Mouse (Mus musculus) lung, postnatal 0 days (tissue): ENCODE measurements at regions not wholly inside any gene's neighbourhood (a gene's known extent, or its start where the extent isn't known, plus 50 kb on each side); places are given as distances from the start of the nearest gene placed in this dataset.
A peak's percentile ranks its signal among the peaks of the same experiment; 100 is the strongest.

Source experiments
- ATAC-seq: fragments of 200-750 bp; cut with Nextera tagmentation; 2 replicates; pipeline ENCODE4 v1.8.0; 2017; ENCODE audit warnings: moderate library complexity
- DNase-seq: peaks from one replicate; pipeline ENCODE4 v3.0.0-alpha.2; 2016; ENCODE audit warnings: low spot score
- H3K27ac ChIP-seq: fragments of 300-500 bp; sonication (generic); 2 replicates; pipeline ENCODE4 v1.5.1; 2014; ENCODE audit warnings: antibody characterized with exemption, mild to moderate bottlenecking, low read length, mixed read lengths
- H3K27me3 ChIP-seq: fragments of 300-500 bp; sonication (generic); replicated peaks from 2 replicates; pipeline ENCODE4 v1.6.1; 2014; ENCODE audit warnings: low read length, mixed read lengths; ENCODE audit not compliant: insufficient read depth
- H3K36me3 ChIP-seq: fragments of 300-500 bp; sonication (generic); 2 replicates; pipeline ENCODE4 v1.6.1; 2014; ENCODE audit warnings: low read length, mixed read lengths; ENCODE audit not compliant: insufficient read depth
- H3K4me1 ChIP-seq: fragments of 300-500 bp; sonication (generic); 2 replicates; pipeline ENCODE4 v1.6.1; 2014; ENCODE audit warnings: antibody characterized with exemption, low read depth, low read length, mixed read lengths; ENCODE audit not compliant: insufficient read depth
- H3K4me2 ChIP-seq: fragments of 300-500 bp; sonication (generic); replicated peaks from 2 replicates; pipeline ENCODE4 v1.6.1; 2014; ENCODE audit warnings: low read depth, mild to moderate bottlenecking, low read length, moderate library complexity, mixed read lengths
- H3K4me3 ChIP-seq: fragments of 300-500 bp; sonication (generic); 2 replicates; pipeline ENCODE4 v1.5.1; 2014; ENCODE audit warnings: low read depth, low read length
- H3K9ac ChIP-seq: fragments of 300-500 bp; sonication (generic); replicated peaks from 2 replicates; pipeline ENCODE4 v1.6.1; 2014; ENCODE audit warnings: low read depth, mild to moderate bottlenecking
- H3K9me3 ChIP-seq: fragments of 300-500 bp; sonication (generic); 2 replicates; pipeline ENCODE4 v1.6.1; 2016; ENCODE audit warnings: low read length, mixed read lengths
- CTCF ChIP-seq: IDR thresholded peaks from 2 replicates; pipeline ENCODE4 v1.5.1; 2016; ENCODE audit warnings: antibody characterized with exemption, mild to moderate bottlenecking
- EP300 ChIP-seq: IDR thresholded peaks from 2 replicates; pipeline ENCODE4 v1.6.1; 2016; ENCODE audit warnings: antibody characterized with exemption, mild to moderate bottlenecking, control low read depth
- WGBS: fragments of 180-500 bp; shearing (Covaris S2); extraction: QIAGEN DNeasy Blood & Tissue Kit; methylation state at CpG from one replicate; pipeline ENCODE4 v1.1.7; 2014; 5-methylcytosine and 5-hydroxymethylcytosine counted together

DNA sequence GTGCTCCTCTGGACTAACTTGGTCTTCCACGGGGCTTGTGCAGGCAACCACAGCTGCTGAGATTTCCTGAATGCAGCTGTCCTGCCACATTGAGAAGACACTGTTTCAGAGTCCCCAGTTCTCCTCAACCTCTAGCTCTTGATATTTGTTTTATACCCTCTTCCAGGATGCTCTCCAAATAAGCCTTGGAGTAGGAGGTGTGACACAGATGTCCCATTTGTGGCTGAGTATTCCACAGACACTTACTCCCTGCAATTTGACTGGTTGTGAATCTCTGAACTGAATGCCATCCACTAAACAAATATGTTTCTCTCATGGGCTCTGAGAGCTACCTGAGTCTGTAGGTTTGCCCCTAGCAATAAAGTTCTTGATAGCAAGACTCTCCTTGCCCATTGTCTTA is 140.5 kb upstream of the Nckap5 start:
- no peak overlapping the region for H3K9ac ChIP-seq
- H3K9me3 ChIP-seq: no peaks in the 10 kb centered on the region
- no peak overlapping the region for H3K4me2 ChIP-seq
- no peaks in the 10 kb centered on the region for H3K4me1 ChIP-seq
- no peaks in the 10 kb centered on the region for H3K36me3 ChIP-seq
- ATAC-seq (no peak), DNase-seq (no peak)
- no peak overlapping the region for H3K4me3 ChIP-seq
- TF ChIP-seq EP300 (no peak), CTCF (no peak)
- no peaks in the 10 kb centered on the region for H3K27me3 ChIP-seq
- H3K27ac ChIP-seq: no peak overlapping the region
- WGBS: 61% methylated on average over 1 of the region's 1 CpGs

DNA sequence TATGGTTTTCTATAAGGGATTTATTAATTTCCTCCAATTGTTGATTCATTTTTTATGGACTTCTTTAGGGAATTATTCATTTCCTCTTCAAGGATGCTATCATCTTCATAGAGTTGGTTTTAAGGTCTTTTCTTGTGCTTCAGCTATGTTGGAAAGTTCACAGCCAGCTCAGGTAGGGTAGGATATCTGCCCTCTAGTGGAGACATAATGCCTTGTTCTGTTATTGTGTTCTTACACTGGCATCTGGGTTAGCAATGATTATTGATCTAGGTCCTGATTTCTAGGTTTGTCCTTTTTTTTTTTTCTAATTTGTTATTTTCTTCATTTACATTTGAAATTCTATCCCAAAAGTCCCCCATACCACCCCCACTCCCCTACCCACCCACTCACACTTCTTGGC is 135.8 kb upstream of the Nckap5 start:
- H3K4me3 ChIP-seq: no peak overlapping the region
- no peaks in the 10 kb centered on the region for H3K36me3 ChIP-seq
- no peak overlapping the region for H3K27ac ChIP-seq
- H3K4me2 ChIP-seq: no peak overlapping the region
- no peaks in the 10 kb centered on the region for H3K9me3 ChIP-seq
- no peaks in the 10 kb centered on the region for H3K27me3 ChIP-seq
- ATAC-seq (no peak), DNase-seq (no peak)
- no peaks in the 10 kb centered on the region for H3K4me1 ChIP-seq
- no peak overlapping the region for H3K9ac ChIP-seq
- TF ChIP-seq EP300 (no peak), CTCF (peak; percentile 52)

DNA sequence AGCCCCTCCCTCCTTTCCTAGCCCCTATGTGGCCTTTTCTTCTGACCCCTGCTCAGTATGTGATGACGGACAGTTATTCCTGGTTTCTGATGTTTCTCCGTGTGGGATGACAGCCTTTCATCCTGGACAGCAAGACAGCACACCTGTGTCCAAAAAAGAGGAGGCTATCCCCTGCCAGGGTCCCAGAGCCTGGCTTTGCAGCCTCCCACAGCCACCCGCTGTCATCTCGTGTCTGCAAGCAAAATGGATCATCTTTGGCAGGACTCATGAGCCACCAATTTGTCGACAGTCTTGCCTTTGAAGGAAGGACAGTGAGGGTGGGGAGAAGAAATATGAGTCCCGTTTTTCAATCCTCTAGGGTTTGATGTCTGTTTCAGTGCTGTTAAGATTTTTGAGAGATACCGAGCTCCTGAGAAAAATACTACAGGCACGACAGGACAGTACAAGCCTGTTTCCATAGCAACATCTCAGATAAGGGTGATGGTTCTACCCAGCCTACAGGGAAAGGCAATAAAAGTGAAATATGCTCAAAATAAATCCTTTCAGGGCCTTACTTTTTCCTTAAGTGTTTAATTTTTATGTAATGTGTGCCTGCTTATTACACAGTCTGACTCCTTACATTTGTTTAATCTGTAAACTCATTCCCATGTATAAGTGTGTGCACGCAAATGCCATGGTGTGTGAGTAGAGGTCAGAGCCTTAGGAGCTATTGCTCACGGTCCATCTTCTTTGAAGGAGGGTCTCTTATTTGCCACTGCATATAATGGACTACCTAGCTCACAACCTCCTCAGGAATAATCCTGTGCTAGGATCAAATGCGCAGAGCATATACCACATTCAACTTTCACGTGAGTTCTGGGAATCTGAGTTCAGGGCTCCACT is 125.5 kb upstream of the Nckap5 start:
- Histone ChIP-seq H3K9ac (no peak overlapping the region), H3K4me1 (no peaks in the 10 kb centered on the region), H3K4me3 (no peak overlapping the region), H3K27ac (no peak overlapping the region), H3K9me3 (no peaks in the 10 kb centered on the region), H3K36me3 (no peaks in the 10 kb centered on the region), H3K4me2 (no peak overlapping the region), H3K27me3 (no peaks in the 10 kb centered on the region)
- ATAC-seq: no peak
- DNase-seq: no peak
- 50% methylated on average over 12 of the region's 12 CpGs for WGBS
- TF ChIP-seq CTCF (no peak), EP300 (no peak)

DNA sequence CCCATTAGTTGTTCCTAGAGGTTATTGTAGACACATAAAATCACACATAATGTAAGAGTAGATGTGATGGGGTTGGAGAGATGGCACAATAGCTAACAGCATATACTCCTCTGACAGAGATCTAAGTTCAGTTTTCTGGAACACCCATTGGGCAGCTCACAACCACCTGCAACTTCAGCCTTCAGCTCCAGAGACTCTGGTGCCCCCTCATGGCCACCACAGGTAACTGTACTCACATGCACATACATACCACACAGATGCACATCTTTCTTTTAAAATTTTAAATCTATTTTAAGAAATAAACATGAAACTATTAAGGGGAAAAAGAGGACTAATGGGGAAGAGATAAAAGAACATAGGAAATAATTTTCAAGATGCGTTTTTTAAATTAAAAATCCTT is 117.3 kb upstream of the Nckap5 start:
- Histone ChIP-seq H3K9ac (no peak overlapping the region), H3K9me3 (no peaks in the 10 kb centered on the region), H3K27me3 (no peaks in the 10 kb centered on the region), H3K36me3 (no peaks in the 10 kb centered on the region), H3K4me2 (no peak overlapping the region), H3K4me1 (no peaks in the 10 kb centered on the region), H3K27ac (no peak overlapping the region), H3K4me3 (no peak overlapping the region)
- ATAC-seq (no peak), DNase-seq (no peak)
- 98% methylated on average over 1 of the region's 1 CpGs for WGBS
- TF ChIP-seq CTCF (no peak), EP300 (no peak)

DNA sequence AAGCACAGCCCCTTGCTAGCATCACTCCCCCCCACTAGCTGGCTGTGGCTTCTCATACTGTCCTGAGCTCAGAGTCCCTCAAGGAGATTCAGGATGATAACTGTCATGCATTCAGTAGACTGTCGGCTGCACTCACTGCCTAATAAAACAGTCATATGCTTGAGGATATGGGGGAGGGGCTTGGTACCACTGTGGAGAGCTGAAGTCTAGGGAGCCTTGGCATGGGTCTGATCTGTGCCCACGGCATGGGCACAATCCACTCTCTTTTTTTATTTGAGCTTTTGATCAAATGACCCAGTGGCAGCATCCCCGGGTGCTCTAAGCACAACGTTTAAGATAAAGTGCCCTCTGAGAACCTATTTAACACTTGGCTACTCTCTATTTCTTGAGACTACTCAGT is 102.1 kb upstream of the Nckap5 start:
- H3K9ac ChIP-seq: no peak overlapping the region
- ATAC-seq: no peak
- H3K36me3 ChIP-seq: no peaks in the 10 kb centered on the region
- no peaks in the 10 kb centered on the region for H3K4me1 ChIP-seq
- H3K27me3 ChIP-seq: no peaks in the 10 kb centered on the region
- TF ChIP-seq CTCF: no peak
- TF ChIP-seq EP300: no peak
- DNase-seq: no peak
- WGBS: 43% methylated on average over 4 of the region's 4 CpGs
- no peak overlapping the region for H3K4me2 ChIP-seq
- H3K4me3 ChIP-seq: no peak overlapping the region
- no peak overlapping the region for H3K27ac ChIP-seq
- H3K9me3 ChIP-seq: 0 out of 2 replicates have a peak, but pooled peaks cover 3% of the 10 kb centered on the region

DNA sequence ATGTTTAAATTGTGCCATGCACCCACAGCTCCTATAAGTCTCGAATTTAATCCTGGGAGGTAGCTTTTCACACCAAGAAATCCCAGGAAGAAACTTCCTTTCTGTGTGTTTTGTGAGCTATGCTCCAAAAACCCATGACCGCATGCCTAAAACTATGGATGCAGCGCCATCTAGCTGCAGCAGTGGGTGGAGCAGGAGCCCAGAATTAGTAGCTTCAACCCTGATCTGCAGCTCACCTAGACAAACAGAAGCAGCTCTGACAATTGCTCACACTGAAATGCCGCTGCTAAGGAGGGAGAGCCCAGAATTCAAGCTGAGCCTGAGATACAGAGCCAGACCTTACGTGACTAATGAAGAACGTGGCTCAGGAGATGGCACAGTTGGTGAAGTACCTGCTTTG is 101.2 kb upstream of the Nckap5 start:
- ATAC-seq (0 out of 2 replicates have a peak, but pooled peaks have one; percentile 25), DNase-seq (peak; percentile 81)

More for the DNA sequence above, 101.2 kb upstream of the Nckap5 start:
- H3K4me2 ChIP-seq: no peak overlapping the region
- no peak overlapping the region for H3K4me3 ChIP-seq
- no peaks in the 10 kb centered on the region for H3K27me3 ChIP-seq
- H3K9ac ChIP-seq: no peak overlapping the region
- 3% methylated on average over 6 of the region's 6 CpGs for WGBS
- no peaks in the 10 kb centered on the region for H3K36me3 ChIP-seq
- H3K4me1 ChIP-seq: no peaks in the 10 kb centered on the region
- H3K27ac ChIP-seq: no peak overlapping the region
- 0 out of 2 replicates have a peak, but pooled peaks cover 2% of the 10 kb centered on the region for H3K9me3 ChIP-seq
- TF ChIP-seq EP300 (no peak), CTCF (peak; percentile 94)
